Mouse (Mus musculus) forebrain, embryonic 11.5 days (tissue): ENCODE results near the gene Gabrb1. TPM values are rescaled to one million over a fixed set of nuclear protein-coding genes. Genes with fewer than 3 reads are reported as not detected.

Source experiments
- ATAC-seq: fragments of 200-750 bp; cut with Nextera tagmentation; replicated peaks from 2 replicates; pipeline ENCODE4 v1.8.0; 2017; ENCODE audit warnings: moderate TSS enrichment; ENCODE audit not compliant: low FRiP score
- DNase-seq: peaks from one replicate; pipeline ENCODE4 v3.0.0-alpha.2; 2017; ENCODE audit warnings: low spot score
- H3K27ac ChIP-seq: fragments of 300-500 bp; sonication (generic); 2 replicates; pipeline ENCODE4 v1.5.1; 2014; ENCODE audit warnings: low read depth, low read length
- H3K27me3 ChIP-seq: fragments of 300-500 bp; sonication (generic); 2 replicates; pipeline ENCODE4 v1.6.1; 2014; ENCODE audit warnings: mild to moderate bottlenecking, low read length, mixed read lengths; ENCODE audit not compliant: control insufficient read depth, insufficient read depth
- H3K36me3 ChIP-seq: fragments of 300-500 bp; sonication (generic); 2 replicates; pipeline ENCODE4 v1.6.1; 2014; ENCODE audit warnings: mild to moderate bottlenecking, low read length, moderate library complexity, mixed read lengths; ENCODE audit not compliant: control insufficient read depth, insufficient read depth
- H3K4me1 ChIP-seq: fragments of 300-500 bp; sonication (generic); replicated peaks from 2 replicates; pipeline ENCODE4 v1.6.1; 2014; ENCODE audit warnings: low read length, mixed read lengths; ENCODE audit not compliant: control insufficient read depth, insufficient read depth
- H3K4me2 ChIP-seq: fragments of 300-500 bp; sonication (generic); 2 replicates; pipeline ENCODE4 v1.6.1; 2014; ENCODE audit warnings: low read depth, mild to moderate bottlenecking, low read length, moderate library complexity, mixed read lengths; ENCODE audit not compliant: severe bottlenecking
- H3K4me3 ChIP-seq: fragments of 300-500 bp; sonication (generic); 2 replicates; pipeline ENCODE4 v1.5.1; 2014; ENCODE audit warnings: low read depth, low read length
- H3K9ac ChIP-seq: fragments of 300-500 bp; sonication (generic); 2 replicates; pipeline ENCODE4 v1.6.1; 2014; ENCODE audit warnings: low read length
- H3K9me3 ChIP-seq: fragments of 300-500 bp; sonication (generic); 2 replicates; pipeline ENCODE4 v1.6.1; 2016; ENCODE audit warnings: low read length, mixed read lengths; ENCODE audit not compliant: control insufficient read depth
- WGBS: fragments of 180-500 bp; shearing (Covaris S2); extraction: QIAGEN DNeasy Blood & Tissue Kit; methylation state at CpG from one replicate; pipeline ENCODE4 v1.1.7; 2014; 5-methylcytosine and 5-hydroxymethylcytosine counted together
- polyA plus RNA-seq: library from polyadenylated mRNA; unstranded; fragments of >200 nt; fragmentation: Nextera tagmentation; extraction: Ambion mirVana; gene quantifications from 2 replicates; pipeline ENCODE4 v1.2.1, GENCODE M21; 2014

Gabrb1 gene
- polyA plus RNA-seq, 1 experiment from 2014 or later: 0.51 TPM

DNA sequence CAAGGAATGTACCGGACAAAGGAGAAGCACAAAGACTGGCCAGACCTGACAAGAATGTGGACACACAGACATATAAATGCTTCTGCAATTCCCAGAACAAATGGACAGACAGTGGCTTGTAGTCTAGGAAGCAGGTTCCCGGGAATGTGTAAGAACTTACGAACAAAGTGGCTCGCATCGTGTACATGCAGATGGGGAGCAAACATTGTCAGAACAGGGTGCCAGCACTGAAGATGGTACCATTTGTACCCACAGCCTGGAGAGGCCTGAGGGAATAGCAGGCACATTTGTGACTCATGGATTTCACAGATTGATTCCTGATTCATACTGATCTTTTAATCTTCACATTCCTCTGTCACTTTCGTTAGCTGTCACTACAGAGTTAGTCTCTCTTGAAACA is 103.2 kb downstream of the Gabrb1 start:
- no peaks in the 10 kb centered on the region for H3K27me3 ChIP-seq
- 96% methylated on average over 6 of the region's 6 CpGs for WGBS
- H3K4me2 ChIP-seq: no peak overlapping the region
- H3K9me3 ChIP-seq: no peaks in the 10 kb centered on the region
- DNase-seq (no peak), ATAC-seq (no peak)
- H3K4me1 ChIP-seq: no peaks in the 10 kb centered on the region
- no peak overlapping the region for H3K27ac ChIP-seq
- no peak overlapping the region for H3K9ac ChIP-seq
- H3K36me3 ChIP-seq: no peaks in the 10 kb centered on the region
- no peak overlapping the region for H3K4me3 ChIP-seq

DNA sequence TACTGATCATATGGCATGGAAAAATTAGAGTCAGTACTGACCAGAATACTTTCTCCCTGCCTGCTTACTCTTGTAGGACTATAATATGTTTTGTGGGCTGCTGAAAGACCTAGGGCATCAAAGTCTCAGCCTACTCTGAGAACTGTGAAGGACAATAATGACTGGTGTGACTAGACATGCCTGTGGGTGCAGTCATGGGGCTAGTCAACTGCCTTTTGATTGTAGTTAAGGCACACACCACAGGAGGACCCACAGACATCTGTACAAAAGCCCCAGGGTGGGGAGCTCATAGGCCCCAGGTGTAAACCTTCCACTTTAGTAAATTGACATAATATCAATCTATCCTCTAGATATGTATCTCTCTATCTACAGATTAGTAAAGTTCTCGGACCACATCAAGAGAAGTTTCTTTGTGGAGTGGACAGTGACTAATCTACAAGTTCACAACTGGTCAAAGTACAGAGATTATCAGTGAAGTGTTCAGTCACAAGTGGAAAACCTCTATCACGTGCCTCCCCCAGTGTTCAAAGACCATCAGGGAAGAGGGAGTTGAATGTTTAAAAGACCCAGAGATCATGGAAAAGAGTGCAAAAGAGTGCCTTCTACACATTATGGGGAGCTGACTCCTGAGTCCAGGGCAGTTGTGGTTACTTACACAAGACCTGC is 123.7 kb downstream of the Gabrb1 start:
- ATAC-seq: no peak
- 89% methylated on average over 2 of the region's 2 CpGs for WGBS
- H3K9ac ChIP-seq: no peak overlapping the region

DNA sequence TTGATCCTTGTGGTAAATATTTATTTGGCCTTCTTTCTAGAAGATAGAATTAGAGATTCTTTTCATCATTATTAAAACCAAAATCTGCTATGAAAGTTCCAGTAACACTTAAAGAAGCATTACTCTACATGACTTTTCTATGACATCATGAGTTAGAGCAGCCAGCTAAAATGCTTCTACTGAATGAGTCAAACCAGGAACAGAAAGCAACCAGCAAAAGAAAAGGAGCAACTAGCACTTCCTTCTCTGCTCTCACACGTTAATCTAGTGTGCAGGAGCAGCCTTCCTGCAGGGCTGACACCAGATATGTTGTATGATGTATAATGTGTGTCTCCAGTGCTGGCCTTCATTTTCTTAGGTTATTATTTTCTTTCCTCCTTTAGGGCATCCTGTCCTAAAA is 164.9 kb downstream of the Gabrb1 start:
- no peak overlapping the region for H3K4me3 ChIP-seq
- no peak overlapping the region for H3K27ac ChIP-seq
- H3K4me1 ChIP-seq: no peaks in the 10 kb centered on the region
- no peaks in the 10 kb centered on the region for H3K9me3 ChIP-seq
- WGBS: 62% methylated on average over 1 of the region's 1 CpGs
- H3K36me3 ChIP-seq: no peaks in the 10 kb centered on the region
- DNase-seq (no peak), ATAC-seq (no peak)
- no peak overlapping the region for H3K4me2 ChIP-seq
- no peak overlapping the region for H3K9ac ChIP-seq
- H3K27me3 ChIP-seq: no peaks in the 10 kb centered on the region

More for the DNA sequence above, 123.7 kb downstream of the Gabrb1 start:
- no peak overlapping the region for H3K4me2 ChIP-seq
- no peaks in the 10 kb centered on the region for H3K27me3 ChIP-seq
- no peak overlapping the region for H3K4me3 ChIP-seq
- no peak overlapping the region for H3K27ac ChIP-seq
- H3K36me3 ChIP-seq: no peaks in the 10 kb centered on the region
- no peaks in the 10 kb centered on the region for H3K9me3 ChIP-seq
- no peak for DNase-seq
- H3K4me1 ChIP-seq: no peaks in the 10 kb centered on the region

DNA sequence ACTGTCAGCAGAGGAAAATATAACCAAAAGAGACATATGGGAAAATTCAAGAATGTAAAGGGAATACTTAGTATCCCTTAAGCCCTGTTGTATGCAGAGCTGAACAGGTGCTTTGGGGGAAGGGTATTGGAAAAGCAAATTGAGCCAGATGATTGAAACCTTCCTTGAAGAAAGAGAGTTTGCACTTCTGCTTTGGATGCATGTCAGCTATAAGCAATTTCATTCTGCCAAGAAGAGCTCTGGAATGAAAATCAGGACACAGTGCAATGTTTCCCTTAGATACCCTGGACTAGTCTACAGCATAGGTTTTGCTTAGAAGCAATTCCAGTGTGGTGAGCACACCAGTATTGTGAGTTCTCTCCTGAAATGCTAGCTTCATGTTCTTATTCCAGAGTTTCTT is 170.4 kb downstream of the Gabrb1 start:
- H3K9ac ChIP-seq: no peak overlapping the region
- ATAC-seq: no peak
- no peaks in the 10 kb centered on the region for H3K9me3 ChIP-seq
- H3K4me1 ChIP-seq: no peaks in the 10 kb centered on the region
- DNase-seq: no peak
- no peaks in the 10 kb centered on the region for H3K36me3 ChIP-seq
- no peak overlapping the region for H3K4me2 ChIP-seq
- H3K27me3 ChIP-seq: no peaks in the 10 kb centered on the region
- no peak overlapping the region for H3K4me3 ChIP-seq
- H3K27ac ChIP-seq: no peak overlapping the region

GRCm38 (mm10) chr5:71828996-71829395 is 171.1 kb downstream of the Gabrb1 start:
- Histone ChIP-seq H3K4me1 (no peaks in the 10 kb centered on the region), H3K4me2 (no peak overlapping the region), H3K9ac (no peak overlapping the region), H3K27ac (no peak overlapping the region), H3K9me3 (no peaks in the 10 kb centered on the region), H3K36me3 (no peaks in the 10 kb centered on the region), H3K4me3 (no peak overlapping the region), H3K27me3 (no peaks in the 10 kb centered on the region)
- no peak for ATAC-seq
- DNase-seq: no peak
- WGBS: 72% methylated on average over 1 of the region's 1 CpGs

- H3K4me2 ChIP-seq: no peak overlapping the region
- no peak overlapping the region for H3K9ac ChIP-seq
- no peaks in the 10 kb centered on the region for H3K9me3 ChIP-seq
- DNase-seq (no peak), ATAC-seq (no peak)
- H3K4me1 ChIP-seq: no peaks in the 10 kb centered on the region
- no peak overlapping the region for H3K4me3 ChIP-seq
- no peaks in the 10 kb centered on the region for H3K36me3 ChIP-seq
- H3K27me3 ChIP-seq: no peaks in the 10 kb centered on the region
- no peak overlapping the region for H3K27ac ChIP-seq
- 87% methylated on average over 2 of the region's 2 CpGs for WGBS
Measured at GRCm38 (mm10) chr5:71830342-71830741, 172.4 kb downstream of the Gabrb1 start.

DNA sequence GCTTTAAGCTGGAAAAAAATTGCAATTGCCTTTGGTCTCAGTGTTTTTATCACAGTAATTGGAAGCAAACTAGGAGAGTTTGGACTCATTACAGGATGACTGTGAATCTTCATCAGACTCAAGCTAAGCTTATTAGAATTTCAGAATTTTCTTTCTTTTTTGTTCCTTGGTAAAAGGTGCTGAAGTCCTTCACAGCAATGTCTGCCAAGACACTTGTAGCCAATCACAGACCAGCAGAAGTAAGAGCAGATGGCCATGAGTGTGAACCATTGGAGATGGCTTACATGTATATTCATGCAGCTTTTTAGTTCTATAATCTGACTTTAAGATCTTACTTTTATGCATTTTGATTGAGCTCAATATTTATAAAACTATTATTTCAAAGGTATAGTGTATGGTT is 184.3 kb downstream of the Gabrb1 start:
- H3K4me3 ChIP-seq: no peak overlapping the region
- no peaks in the 10 kb centered on the region for H3K36me3 ChIP-seq

DNA sequence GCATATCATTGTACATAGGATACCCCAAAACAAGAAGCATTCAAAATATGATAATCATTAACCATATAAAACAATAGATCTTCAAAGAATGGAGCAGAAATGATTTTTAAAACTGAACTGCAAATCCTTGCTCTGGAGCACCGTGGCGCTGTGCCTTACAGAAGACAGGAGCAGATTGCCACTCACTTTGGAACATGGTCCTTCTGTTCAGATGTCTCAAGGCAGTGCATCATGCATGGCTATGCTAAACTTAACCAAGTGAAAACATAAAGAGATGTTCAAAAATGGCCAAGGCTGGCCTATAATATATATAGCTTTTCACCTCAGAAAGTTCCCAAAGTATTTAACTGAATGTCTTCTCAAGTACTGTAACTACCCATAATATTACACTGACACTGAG is 240.3 kb downstream of the Gabrb1 start:
- H3K4me2 ChIP-seq: no peak overlapping the region
- H3K9ac ChIP-seq: no peak overlapping the region
- H3K9me3 ChIP-seq: no peaks in the 10 kb centered on the region
- ATAC-seq: no peak
- H3K4me1 ChIP-seq: no peaks in the 10 kb centered on the region
- 92% methylated on average over 2 of the region's 2 CpGs for whole genome bisulfite sequencing
- no peaks in the 10 kb centered on the region for H3K27me3 ChIP-seq
- no peak overlapping the region for H3K4me3 ChIP-seq
- H3K27ac ChIP-seq: no peak overlapping the region
- H3K36me3 ChIP-seq: no peaks in the 10 kb centered on the region
- DNase-seq: no peak

More for the DNA sequence above, 184.3 kb downstream of the Gabrb1 start:
- ATAC-seq (no peak), DNase-seq (no peak)
- H3K9me3 ChIP-seq: no peaks in the 10 kb centered on the region
- H3K27ac ChIP-seq: no peak overlapping the region
- H3K27me3 ChIP-seq: no peaks in the 10 kb centered on the region
- H3K4me1 ChIP-seq: no peaks in the 10 kb centered on the region
- no peak overlapping the region for H3K9ac ChIP-seq
- H3K4me2 ChIP-seq: no peak overlapping the region

- Histone ChIP-seq H3K4me3 (no peak overlapping the region), H3K27ac (no peak overlapping the region), H3K36me3 (no peaks in the 10 kb centered on the region), H3K9me3 (no peaks in the 10 kb centered on the region), H3K4me1 (no peaks in the 10 kb centered on the region), H3K9ac (no peak overlapping the region), H3K27me3 (no peaks in the 10 kb centered on the region), H3K4me2 (no peak overlapping the region)
- DNase-seq (no peak), ATAC-seq (no peak)
- WGBS: 87% methylated on average over 7 of the region's 7 CpGs
Measured at GRCm38 (mm10) chr5:71903399-71903798, 245.5 kb downstream of the Gabrb1 start.
